Mouse (Mus musculus) heart, embryonic 14.5 days (tissue): ENCODE data around the gene Armc2. TPM values are rescaled to one million over a fixed set of nuclear protein-coding genes. Genes with fewer than 3 reads are reported as not detected.

Experiments used
- ATAC-seq: fragments of 200-750 bp; cut with Nextera tagmentation; 2 replicates; pipeline ENCODE4 v1.8.0; 2017; ENCODE audit warnings: low read depth, moderate TSS enrichment; ENCODE audit not compliant: insufficient number of reproducible peaks, insufficient read depth, low FRiP score
- H3K27ac ChIP-seq, 2 experiments: fragments of 200-500 bp in 1 of 2; fragments of 300-500 bp in 1 of 2; sonication (generic) in 1 of 2; replicated peaks in 1 of 2; 2 replicates each; pipeline ENCODE4 v1.5.1; 2012 to 2014; ENCODE audit warnings: low read depth in 2 of 2, low read length in 2 of 2, control low read depth in 1 of 2, mild to moderate bottlenecking in 1 of 2, mixed read lengths in 1 of 2; ENCODE audit not compliant: control insufficient read depth in 1 of 2, insufficient read depth in 1 of 2
- H3K27me3 ChIP-seq: fragments of 300-500 bp; sonication (generic); 2 replicates; pipeline ENCODE4 v1.6.1; 2014; ENCODE audit warnings: mild to moderate bottlenecking, low read length, control low read depth; ENCODE audit not compliant: control insufficient read depth, insufficient read depth
- H3K36me3 ChIP-seq: fragments of 300-500 bp; sonication (generic); 2 replicates; pipeline ENCODE4 v1.6.1; 2014; ENCODE audit warnings: mild to moderate bottlenecking, control low read depth, low read length, mixed read lengths; ENCODE audit not compliant: control insufficient read depth, insufficient read depth
- H3K4me1 ChIP-seq, 2 experiments: fragments of 200-500 bp in 1 of 2; fragments of 300-500 bp in 1 of 2; sonication (generic) in 1 of 2; 2 replicates each; pipeline ENCODE4 v1.6.1; 2012 to 2014; ENCODE audit warnings: low read length in 2 of 2, control low read depth in 1 of 2, mixed read lengths in 1 of 2; ENCODE audit not compliant: control insufficient read depth in 2 of 2, insufficient read depth in 2 of 2
- H3K4me2 ChIP-seq: fragments of 300-500 bp; sonication (generic); 2 replicates; pipeline ENCODE4 v1.6.1; 2014; ENCODE audit warnings: mild to moderate bottlenecking, low read length
- H3K4me3 ChIP-seq, 2 experiments: fragments of 200-500 bp in 1 of 2; fragments of 300-500 bp in 1 of 2; sonication (generic) in 1 of 2; 2 replicates each; pipeline ENCODE4 v1.5.1; 2012 to 2014; ENCODE audit warnings: low read length in 2 of 2, mild to moderate bottlenecking in 2 of 2, control low read depth in 1 of 2, low read depth in 1 of 2, moderate library complexity in 1 of 2; ENCODE audit not compliant: control insufficient read depth in 1 of 2, insufficient read depth in 1 of 2
- H3K9ac ChIP-seq: fragments of 300-500 bp; sonication (generic); 2 replicates; pipeline ENCODE4 v1.6.1; 2014; ENCODE audit warnings: mild to moderate bottlenecking, low read length
- H3K9me3 ChIP-seq: fragments of 300-500 bp; sonication (generic); 2 replicates; pipeline ENCODE4 v1.6.1; 2016; ENCODE audit warnings: low read length, control low read depth; ENCODE audit not compliant: control insufficient read depth
- WGBS: fragments of 180-500 bp; shearing (Covaris S2); extraction: QIAGEN DNeasy Blood & Tissue Kit; methylation state at CpG from one replicate; pipeline ENCODE4 v1.1.7; 2014; 5-methylcytosine and 5-hydroxymethylcytosine counted together
- polyA plus RNA-seq: library from polyadenylated mRNA; unstranded; fragments of >200 nt; fragmentation: Nextera tagmentation; extraction: Ambion mirVana; gene quantifications from 2 replicates; pipeline ENCODE4 v1.2.1, GENCODE M21; 2014

The Armc2 gene
- polyA plus RNA-seq, 1 experiment from 2014 or later = 2.2 TPM

DNA sequence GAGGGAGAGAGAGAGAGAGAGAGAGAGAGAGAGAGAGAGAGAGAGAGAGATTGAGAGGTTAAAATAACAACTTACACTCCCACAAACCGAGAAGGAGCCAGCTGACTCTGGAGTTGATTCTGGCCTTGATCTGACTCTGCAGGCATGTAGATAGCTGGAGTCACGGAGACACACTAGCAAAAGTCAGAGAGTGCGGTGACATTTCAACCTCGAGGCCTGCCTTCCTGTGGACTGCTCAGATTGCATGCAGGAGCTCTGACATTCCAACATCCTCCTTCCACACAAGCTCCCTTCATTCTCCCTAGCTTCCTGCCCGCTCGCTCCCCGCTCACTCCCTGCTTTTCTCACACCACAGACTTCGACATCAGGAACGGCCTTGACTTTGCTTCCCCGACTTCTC, 20.3 kb upstream of the Armc2 start:
- H3K27me3 ChIP-seq = no peaks in the 10 kb centered on the region
- 20% methylated on average over 10 of the region's 10 CpGs for WGBS
- peaks cover 15 to 30% of the 10 kb centered on the region in 2 experiments for H3K4me1 ChIP-seq
- H3K4me3 ChIP-seq = no peak overlapping the region
- H3K9me3 ChIP-seq = no peaks in the 10 kb centered on the region
- no peak overlapping the region for H3K4me2 ChIP-seq
- no peaks in the 10 kb centered on the region for H3K36me3 ChIP-seq
- no peak overlapping the region for H3K9ac ChIP-seq
- no peak for ATAC-seq
- H3K27ac ChIP-seq = 0 out of 4 replicates have a peak overlapping the region, but pooled peaks of 1 of the 2 experiments have one; percentile 24

GRCm38 (mm10) chr10:42037301-42037870, 19.1 kb upstream of the Armc2 start:
- H3K9me3 ChIP-seq = no peaks in the 10 kb centered on the region
- H3K27ac ChIP-seq = peak overlapping the region in 1 of 2 experiments; percentile 39; a peak in 1 of 4 replicates
- ATAC-seq = no peak
- WGBS = 24% methylated on average over 7 of the region's 7 CpGs
- peaks cover 11 to 20% of the 10 kb centered on the region in 2 experiments for H3K4me1 ChIP-seq
- no peak overlapping the region for H3K9ac ChIP-seq
- no peak overlapping the region for H3K4me2 ChIP-seq
- H3K36me3 ChIP-seq = no peaks in the 10 kb centered on the region
- H3K4me3 ChIP-seq = no peak overlapping the region
- no peaks in the 10 kb centered on the region for H3K27me3 ChIP-seq

GRCm38 (mm10) chr10:42036846-42037245, 18.6 kb upstream of the Armc2 start:
- Histone ChIP-seq H3K27ac (0 out of 4 replicates have a peak overlapping the region, but pooled peaks have one; percentile 32 to 39), H3K4me1 (peaks cover 11 to 18% of the 10 kb centered on the region in 2 experiments), H3K9me3 (no peaks in the 10 kb centered on the region), H3K9ac (0 out of 2 replicates have a peak overlapping the region, but pooled peaks have one; percentile 19), H3K4me3 (no peak overlapping the region), H3K36me3 (no peaks in the 10 kb centered on the region), H3K4me2 (no peak overlapping the region), H3K27me3 (no peaks in the 10 kb centered on the region)
- WGBS = 42% methylated on average over 4 of the region's 4 CpGs
- no peak for ATAC-seq

GRCm38 (mm10) chr10:42033571-42033970, 15.3 kb upstream of the Armc2 start:
- Histone ChIP-seq H3K27me3 (0 out of 2 replicates have a peak, but pooled peaks cover 3% of the 10 kb centered on the region), H3K4me3 (no peak overlapping the region), H3K4me1 (peaks cover 14 to 20% of the 10 kb centered on the region in 2 experiments), H3K36me3 (no peaks in the 10 kb centered on the region), H3K9ac (no peak overlapping the region), H3K4me2 (no peak overlapping the region), H3K27ac (no peak overlapping the region), H3K9me3 (no peaks in the 10 kb centered on the region)
- 85% methylated on average over 3 of the region's 3 CpGs for WGBS
- ATAC-seq = no peak

- Histone ChIP-seq H3K9me3 (no peaks in the 10 kb centered on the region), H3K4me2 (peak overlapping the region; percentile 56), H3K27me3 (0 out of 2 replicates have a peak, but pooled peaks cover 3% of the 10 kb centered on the region), H3K4me3 (peak overlapping the region; percentile 14 to 16; a peak in 2 of 4 replicates), H3K4me1 (peaks cover 5 to 7% of the 10 kb centered on the region in 2 experiments; a peak in 3 of 4 replicates), H3K36me3 (no peaks in the 10 kb centered on the region), H3K9ac (peak overlapping the region; percentile 28), H3K27ac (peak overlapping the region; percentile 4 to 52; a peak in 3 of 4 replicates)
- peak; percentile 31; the same call in 1 of the 2 replicates for ATAC-seq
- 16% methylated on average over 16 of the region's 16 CpGs for WGBS
Observed at GRCm38 (mm10) chr10:42031021-42031420, 12.8 kb upstream of the Armc2 start.

DNA sequence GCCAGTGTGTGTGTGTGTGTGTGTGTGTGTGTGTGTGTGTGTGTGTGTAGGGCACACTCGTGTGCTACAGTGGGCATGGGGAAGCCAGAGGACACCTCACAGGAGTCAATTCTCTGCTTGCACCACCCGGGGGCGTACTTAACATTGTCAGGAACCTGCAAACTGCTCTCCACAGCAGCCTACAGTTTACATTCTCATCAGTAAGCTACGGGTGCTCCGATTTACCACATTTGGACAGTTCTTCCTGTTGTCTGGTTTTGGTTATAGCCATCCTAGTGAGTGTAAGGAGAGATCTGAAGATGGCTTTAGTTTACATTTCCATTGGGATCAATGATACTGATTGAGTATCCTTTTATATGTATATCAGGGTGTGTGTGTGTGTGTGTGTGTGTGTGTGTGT, 11.3 kb upstream of the Armc2 start:
- no peak overlapping the region for H3K4me3 ChIP-seq
- H3K4me1 ChIP-seq = peaks cover 5 to 7% of the 10 kb centered on the region in 2 experiments; a peak in 3 of 4 replicates
- ATAC-seq = no peak
- no peak overlapping the region for H3K27ac ChIP-seq
- WGBS = 73% methylated on average over 5 of the region's 5 CpGs
- 0 out of 2 replicates have a peak, but pooled peaks cover 5% of the 10 kb centered on the region for H3K27me3 ChIP-seq
- no peaks in the 10 kb centered on the region for H3K9me3 ChIP-seq
- no peaks in the 10 kb centered on the region for H3K36me3 ChIP-seq
- no peak overlapping the region for H3K4me2 ChIP-seq
- H3K9ac ChIP-seq = no peak overlapping the region

GRCm38 (mm10) chr10:42027337-42027736, 9.1 kb upstream of the Armc2 start:
- 77% methylated on average over 11 of the region's 11 CpGs for WGBS
- Histone ChIP-seq H3K27ac (no peak overlapping the region), H3K36me3 (no peaks in the 10 kb centered on the region), H3K9me3 (no peaks in the 10 kb centered on the region), H3K27me3 (peaks cover 5% of the 10 kb centered on the region; the same call in 1 of the 2 replicates), H3K9ac (no peak overlapping the region), H3K4me1 (peaks cover 5 to 7% of the 10 kb centered on the region in 2 experiments; a peak in 3 of 4 replicates), H3K4me3 (no peak overlapping the region), H3K4me2 (no peak overlapping the region)
- ATAC-seq = no peak
